Mouse (Mus musculus) right cerebral cortex, postnatal 14 days (tissue): Measurements from ENCODE around the gene Cyren.

ENCODE experiments used
- DNase-seq: peaks from one replicate; pipeline ENCODE4 v3.0.0; 2022

Gene Cyren

GRCm38 (mm10) chr6:34896168-34896780 lies 18.4 kb upstream of the Cyren start:
- DNase-seq: no peak

GRCm38 (mm10) chr6:34895569-34895968 lies 17.7 kb upstream of the Cyren start:
- no peak for DNase-seq

GRCm38 (mm10) chr6:34889185-34889584 lies 11.3 kb upstream of the Cyren start:
- no peak for DNase-seq

GRCm38 (mm10) chr6:34887131-34887850 lies 9.4 kb upstream of the Cyren start:
- no peak for DNase-seq

- DNase-seq: no peak
Measured at GRCm38 (mm10) chr6:34884724-34885123, 6.9 kb upstream of the Cyren start.

GRCm38 (mm10) chr6:34879911-34880475 lies 2.1 kb upstream of the Cyren start:
- DNase-seq: peak; percentile 55

GRCm38 (mm10) chr6:34879101-34879740 lies 1.4 kb upstream of the Cyren start:
- DNase-seq: no peak

- DNase-seq: no peak
Measured at GRCm38 (mm10) chr6:34876835-34877156, 1.1 kb downstream of the Cyren start.

- no peak for DNase-seq
Measured at GRCm38 (mm10) chr6:34875966-34876834, 1.7 kb downstream of the Cyren start.

- no peak for DNase-seq
Measured at GRCm38 (mm10) chr6:34875268-34875761, 2.5 kb downstream of the Cyren start.

GRCm38 (mm10) chr6:34874101-34874921 lies 3.5 kb downstream of the Cyren start:
- no peak for DNase-seq

- DNase-seq: no peak
Measured at GRCm38 (mm10) chr6:34872871-34873270, 5.0 kb downstream of the Cyren start.

GRCm38 (mm10) chr6:34871929-34872328 lies 5.9 kb downstream of the Cyren start:
- DNase-seq: no peak

GRCm38 (mm10) chr6:34870724-34871123 lies 7.1 kb downstream of the Cyren start:
- DNase-seq: no peak

- DNase-seq: no peak
Measured at GRCm38 (mm10) chr6:34870136-34870535, 7.7 kb downstream of the Cyren start.

- DNase-seq: no peak
Measured at GRCm38 (mm10) chr6:34869225-34869915, 8.5 kb downstream of the Cyren start.

GRCm38 (mm10) chr6:34868507-34869217 lies 9.2 kb downstream of the Cyren start:
- DNase-seq: no peak

GRCm38 (mm10) chr6:34867995-34868350 lies 9.9 kb downstream of the Cyren start:
- no peak for DNase-seq

GRCm38 (mm10) chr6:34867301-34867994 lies 10.4 kb downstream of the Cyren start:
- DNase-seq: no peak

- no peak for DNase-seq
Measured at GRCm38 (mm10) chr6:34866786-34867185, 11.1 kb downstream of the Cyren start.
